Comparison of ENCODE assay signal across 20 mouse cellular contexts in genomic region chr9:59099738-59100137, GRCm38 (mm10).
DNase-seq lines count a peak whose midpoint lies in the region; ATAC-seq and TF ChIP-seq lines count a peak whose summit lies in the region.
"Had no signal": no experiment of that assay in that cellular context is flagged by ENCODE, and none has a peak within 500 bp of the region (broad histone marks: within the 10 kb centered on the region; RNA-seq: fewer than 3 reads in every experiment).

No protein-coding gene starts in this region.

- H3K9ac ChIP-seq in lung, embryonic 15.5 days, result no peak overlapping the region
- no peak overlapping the region for H3K9ac ChIP-seq in lung, embryonic 16.5 days (ENCODE audit: low read length)
- H3K9ac ChIP-seq: embryonic facial prominence, embryonic 12.5 days; forebrain, embryonic 13.5 days; forebrain, embryonic 15.5 days had no signal

- H3K4me1 ChIP-seq in lung, embryonic 15.5 days, result peaks cover 17% of the 10 kb centered on the region
- peaks cover 6% of the 10 kb centered on the region; the same call in 1 of the 2 replicates for H3K4me1 ChIP-seq in lung, embryonic 16.5 days (replicated peaks; ENCODE audit: control insufficient read depth, insufficient read depth, low read length)
- H3K4me1 ChIP-seq: embryonic facial prominence, embryonic 12.5 days had no signal

- TF ChIP-seq CTCF in gastrocnemius, adult 2 months (IDR thresholded peaks at IDR 0.05), result no peak

- H3K4me3 ChIP-seq in lung, embryonic 15.5 days, result no peak overlapping the region
- H3K4me3 ChIP-seq in lung, embryonic 16.5 days (ENCODE audit: low read length), result no peak overlapping the region
- no peak overlapping the region for H3K4me3 ChIP-seq in gastrocnemius, adult 2 months
- H3K4me3 ChIP-seq: embryonic facial prominence, embryonic 10.5 days; embryonic facial prominence, embryonic 12.5 days; forebrain, embryonic 13.5 days; forebrain, embryonic 15.5 days had no signal

- H3K36me3 ChIP-seq in lung, embryonic 15.5 days, result no peaks in the 10 kb centered on the region
- H3K36me3 ChIP-seq in lung, embryonic 16.5 days (ENCODE audit: control insufficient read depth, insufficient read depth, low read length), result no peaks in the 10 kb centered on the region
- H3K36me3 ChIP-seq: embryonic facial prominence, embryonic 10.5 days; embryonic facial prominence, embryonic 12.5 days; forebrain, embryonic 15.5 days had no signal

- no peak overlapping the region for H3K27ac ChIP-seq in lung, embryonic 15.5 days
- H3K27ac ChIP-seq in lung, embryonic 16.5 days (ENCODE audit: low read length), result no peak overlapping the region
- H3K27ac ChIP-seq in gastrocnemius, adult 2 months, result no peak overlapping the region
- H3K27ac ChIP-seq: embryonic facial prominence, embryonic 10.5 days; embryonic facial prominence, embryonic 12.5 days; forebrain, embryonic 13.5 days; forebrain, embryonic 15.5 days had no signal

- intact Hi-C loops in gastrocnemius, adult 2 months (cut with DNase I), result no loop called here

- peak; percentile 31; the same call in 1 of the 2 replicates for ATAC-seq in lung, embryonic 15.5 days (ENCODE audit: borderline replicate concordance, extremely low read depth, low FRiP score, low TSS enrichment)
- peak; percentile 79 for ATAC-seq in lung, embryonic 16.5 days (ENCODE audit: low read depth)
- ATAC-seq: forebrain, embryonic 13.5 days; forebrain, embryonic 15.5 days had no signal

- DNase-seq in lung, postnatal 25 days (ENCODE audit: low spot score), result no peak
- peak; percentile 23 for DNase-seq in lung, postnatal 10 days
- peak; percentile 28 for DNase-seq in lung, postnatal 36 days
- DNase-seq in gastrocnemius, postnatal 25 days, result no peak
- DNase-seq in gastrocnemius, adult 2 months, result no peak
- DNase-seq in kidney, postnatal 4 days, result no peak
- DNase-seq: adrenal gland, adult 2 months; adrenal gland, postnatal 14 days; adrenal gland, postnatal 36 days; cerebellum, adult 11-12 months; cerebellum, adult 2 months; cerebellum, adult 9-10 months; cerebellum, postnatal 10 days; cerebellum, postnatal 25 days had no signal

- WGBS in lung, embryonic 15.5 days, result 41% methylated on average over 5 of the region's 5 CpGs
- WGBS in lung, embryonic 16.5 days, result 38% methylated on average over 5 of the region's 5 CpGs

- no peaks in the 10 kb centered on the region for H3K9me3 ChIP-seq in lung, embryonic 15.5 days
- H3K9me3 ChIP-seq in lung, embryonic 16.5 days (ENCODE audit: control insufficient read depth, low read length), result no peaks in the 10 kb centered on the region
- H3K9me3 ChIP-seq: embryonic facial prominence, embryonic 10.5 days; embryonic facial prominence, embryonic 12.5 days; forebrain, embryonic 13.5 days; forebrain, embryonic 15.5 days had no signal

- H3K4me2 ChIP-seq in lung, embryonic 15.5 days, result no peak overlapping the region
- no peak overlapping the region for H3K4me2 ChIP-seq in lung, embryonic 16.5 days (ENCODE audit: low read depth, low read length)
- H3K4me2 ChIP-seq: embryonic facial prominence, embryonic 12.5 days; forebrain, embryonic 13.5 days; forebrain, embryonic 15.5 days had no signal

- no peaks in the 10 kb centered on the region for H3K27me3 ChIP-seq in lung, embryonic 15.5 days
- no peaks in the 10 kb centered on the region for H3K27me3 ChIP-seq in lung, embryonic 16.5 days (ENCODE audit: control insufficient read depth, insufficient read depth, low read depth, low read length)
- H3K27me3 ChIP-seq: embryonic facial prominence, embryonic 12.5 days; forebrain, embryonic 13.5 days; forebrain, embryonic 15.5 days had no signal

Comparison
In these comparisons a context has a peak if more than half of its experiments do, and no peak if none do; other contexts are left out.
1. DNase-seq: peak in lung, postnatal 10 days (single experiment) and lung, postnatal 36 days (single experiment); none in lung, postnatal 25 days (single experiment), gastrocnemius, postnatal 25 days (single experiment), gastrocnemius, adult 2 months (single experiment) and kidney, postnatal 4 days (0 of 2).